8 mouse cellular contexts compared by ENCODE assay signal in genomic region chr10:81559627-81560539, GRCm38 (mm10). TPM values are rescaled to one million over a fixed set of nuclear protein-coding genes. Genes with fewer than 3 reads are reported as not detected.
A peak's percentile ranks its signal among the peaks of the same experiment; 100 is the strongest.
DNase-seq lines count a peak whose midpoint lies in the region; ATAC-seq and TF ChIP-seq lines count a peak whose summit lies in the region.

No protein-coding gene starts in this region.

- H3K4me3 ChIP-seq in cerebellum, adult 2 months (replicated peaks; ENCODE audit: insufficient read depth, low read depth, low read length): peak overlapping the region; percentile 91
- H3K4me3 ChIP-seq in hindbrain, embryonic 11.5 days (ENCODE audit: low read depth, low read length): peak overlapping the region; percentile 90

- no peaks in the 10 kb centered on the region for H3K36me3 ChIP-seq in hindbrain, embryonic 11.5 days (ENCODE audit: control insufficient read depth, insufficient read depth, low read length)

- H3K27ac ChIP-seq in cerebellum, adult 2 months (ENCODE audit: insufficient read depth, low read length): peak overlapping the region; percentile 95
- peak overlapping the region; percentile 87 for H3K27ac ChIP-seq in hindbrain, embryonic 11.5 days (ENCODE audit: low read depth, low read length)

- peak overlapping the region; percentile 92 for H3K4me2 ChIP-seq in hindbrain, embryonic 11.5 days (replicated peaks; ENCODE audit: low read depth, low read length)

- H3K9ac ChIP-seq in hindbrain, embryonic 11.5 days (ENCODE audit: low read depth, low read length): peak overlapping the region; percentile 99

- TF ChIP-seq CTCF in cerebellum, adult 2 months (IDR thresholded peaks at IDR 0.05; ENCODE audit: borderline replicate concordance, insufficient read depth, low read depth, low read length): no peak

- peaks cover 25% of the 10 kb centered on the region; the same call in 1 of the 2 replicates for H3K4me1 ChIP-seq in cerebellum, adult 2 months (ENCODE audit: control insufficient read depth, insufficient read depth, low read length)
- H3K4me1 ChIP-seq in hindbrain, embryonic 11.5 days (replicated peaks; ENCODE audit: control insufficient read depth, insufficient read depth, low read length): peaks cover 19% of the 10 kb centered on the region

- DNase-seq in Muller cell, postnatal 12 days (ENCODE audit: inconsistent ontology term): peak; percentile 65
- DNase-seq in cerebellum, adult 2 months: peak; percentile 78 to 81
- peak; percentile 49 to 56 for DNase-seq in frontal cortex, postnatal 25 days (ENCODE audit: low spot score in 2 of 2)
- DNase-seq in hindbrain, embryonic 11.5 days (ENCODE audit: low spot score): peak; percentile 48
- DNase-seq in layer of hippocampus, postnatal 10 days (ENCODE audit: low spot score in 2 of 2): peak; percentile 75 to 84
- DNase-seq in lung, postnatal 10 days: peak; percentile 84
- DNase-seq in right cerebral cortex, adult 18-20 months: peak; percentile 83
- peak; percentile 74 for DNase-seq in urinary bladder, postnatal 25 days (ENCODE audit: low spot score)

- no peaks in the 10 kb centered on the region for H3K27me3 ChIP-seq in cerebellum, adult 2 months (ENCODE audit: control insufficient read depth, insufficient read depth, low read length)
- H3K27me3 ChIP-seq in hindbrain, embryonic 11.5 days (ENCODE audit: control insufficient read depth, insufficient read depth, low read length): peaks cover 4% of the 10 kb centered on the region; the same call in 1 of the 2 replicates

- TF ChIP-seq POLR2A in cerebellum, adult 2 months (IDR thresholded peaks at IDR 0.05; ENCODE audit: borderline replicate concordance, insufficient read depth, low read length): peak; percentile 33; the same call in 1 of the 2 replicates

- no peaks in the 10 kb centered on the region for H3K9me3 ChIP-seq in hindbrain, embryonic 11.5 days (ENCODE audit: control insufficient read depth, low read length)

- ATAC-seq in hindbrain, embryonic 11.5 days (ENCODE audit: low FRiP score): peak; percentile 28

- WGBS in cerebellum, adult 2 months: 1% methylated on average over 35 of the region's 36 CpGs
- 3% methylated on average over 28 of the region's 36 CpGs for WGBS in hindbrain, embryonic 11.5 days

RNA-seq across cellular contexts. Expression of gene Aes, which starts 0.6 kb away (rescaled TPM):
- 1,117 and 1,168 TPM in 2 replicates for polyA plus RNA-seq in cerebellum, adult 2 months (2012; rRNA removed)
- polyA plus RNA-seq in hindbrain, embryonic 11.5 days (2014; fragmentation: Nextera tagmentation; extraction: Ambion mirVana): 264 and 280 TPM in 2 replicates
- total RNA-seq in layer of hippocampus, postnatal 10 days (2021): 100 to 1,000 TPM; 582 to 612 TPM

RNA-seq across cellular contexts. Expression of gene Tle2, which starts 14.5 kb away (rescaled TPM):
- polyA plus RNA-seq in cerebellum, adult 2 months (2012; rRNA removed): 282 and 321 TPM in 2 replicates
- 7.2 and 8.8 TPM in 2 replicates for polyA plus RNA-seq in hindbrain, embryonic 11.5 days (2014; fragmentation: Nextera tagmentation; extraction: Ambion mirVana)
- total RNA-seq in layer of hippocampus, postnatal 10 days (2021): 10 to 100 TPM; 25.6 to 26.6 TPM

RNA-seq across cellular contexts. Expression of gene Gna11, which starts 14.9 kb away (rescaled TPM):
- polyA plus RNA-seq in cerebellum, adult 2 months (2012; rRNA removed): 105 and 107 TPM in 2 replicates
- polyA plus RNA-seq in hindbrain, embryonic 11.5 days (2014; fragmentation: Nextera tagmentation; extraction: Ambion mirVana): 57.3 and 61.7 TPM in 2 replicates
- total RNA-seq in layer of hippocampus, postnatal 10 days (2021): 100 to 1,000 TPM; 124 to 125 TPM

RNA-seq across cellular contexts. Expression of gene Gna15, which starts 35.9 kb away (rescaled TPM):
- 1.3 and 1.4 TPM in 2 replicates for polyA plus RNA-seq in cerebellum, adult 2 months (2012; rRNA removed)
- 0.56 and 0.66 TPM in 2 replicates for polyA plus RNA-seq in hindbrain, embryonic 11.5 days (2014; fragmentation: Nextera tagmentation; extraction: Ambion mirVana)
- total RNA-seq in layer of hippocampus, postnatal 10 days (2021): 1 to 10 TPM; 1.9 to 3.2 TPM

RNA-seq across cellular contexts. Expression of gene Tle6, which starts 41.0 kb away (rescaled TPM):
- 8.7 and 9.6 TPM in 2 replicates for polyA plus RNA-seq in cerebellum, adult 2 months (2012; rRNA removed)
- polyA plus RNA-seq in hindbrain, embryonic 11.5 days (2014; fragmentation: Nextera tagmentation; extraction: Ambion mirVana): 5.1 and 7.7 TPM in 2 replicates
- 1 to 10 TPM; 1.7 to 2.4 TPM for total RNA-seq in layer of hippocampus, postnatal 10 days (2021)

Comparison
In these comparisons a context has a peak if more than half of its experiments do, and no peak if none do; other contexts are left out.
1. Peak in every context shown above with its lines: DNase-seq, ATAC-seq, H3K4me3 ChIP-seq and H3K27ac ChIP-seq.
2. RNA of gene Tle2, which starts 14.5 kb away (polyA plus RNA-seq): 282 to 321 TPM in cerebellum, adult 2 months; 7.2 to 8.8 TPM in hindbrain, embryonic 11.5 days; every median in the first group is over 10 times any median in the second.